Comparison of ENCODE assay signal across 8 mouse cellular contexts in the genomic region with DNA sequence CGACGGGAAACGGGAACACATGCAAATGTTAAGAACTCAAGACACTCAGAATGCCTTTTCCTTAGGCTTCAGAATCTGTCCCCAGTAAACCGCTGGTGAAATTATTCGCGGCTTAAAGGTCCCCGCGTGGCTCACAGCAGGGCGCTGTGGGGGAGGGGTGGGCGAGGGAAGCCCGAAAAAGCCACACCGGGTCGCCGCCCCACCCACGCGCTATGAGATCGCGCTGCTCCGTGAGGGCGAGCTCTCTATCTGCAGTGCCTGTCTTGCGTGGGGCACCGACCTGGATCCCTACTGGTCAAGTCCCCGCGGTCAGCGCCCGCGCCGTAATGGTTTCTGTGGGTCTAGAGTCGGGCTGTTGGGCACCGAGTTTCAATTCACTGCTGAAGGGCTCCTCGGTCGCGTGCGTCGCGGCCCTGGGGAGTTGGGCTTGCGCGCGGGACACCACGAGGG. TPM values are rescaled to one million over a fixed set of nuclear protein-coding genes. Genes with fewer than 3 reads are reported as not detected.
DNase-seq lines count a peak whose midpoint lies in the region; ATAC-seq and TF ChIP-seq lines count a peak whose summit lies in the region.

No protein-coding gene starts in this region.

- H3K9ac ChIP-seq in neural tube, embryonic 11.5 days (ENCODE audit: low read length), result peak overlapping the region; percentile 99
- peak overlapping the region; percentile 86 for H3K9ac ChIP-seq in hindbrain, embryonic 16.5 days (ENCODE audit: low read depth, low read length)
- peak overlapping the region; percentile 100 for H3K9ac ChIP-seq in midbrain, embryonic 14.5 days (replicated peaks; ENCODE audit: low read length)

- WGBS in neural tube, embryonic 11.5 days, result under 1% methylated on average over 34 of the region's 40 CpGs
- WGBS in hindbrain, embryonic 16.5 days, result under 1% methylated on average over 36 of the region's 40 CpGs
- under 1% methylated on average over 40 of the region's 40 CpGs for WGBS in midbrain, embryonic 14.5 days

- no peak for TF ChIP-seq CTCF in embryonic fibroblast, embryonic 13.5 days (IDR thresholded peaks at IDR 0.05; ENCODE audit: borderline replicate concordance, insufficient read depth, low read length)

- H3K36me3 ChIP-seq in neural tube, embryonic 11.5 days (ENCODE audit: control insufficient read depth, insufficient read depth, low read length), result peaks cover 2% of the 10 kb centered on the region; the same call in 1 of the 2 replicates
- H3K36me3 ChIP-seq in hindbrain, embryonic 16.5 days (ENCODE audit: control insufficient read depth, insufficient read depth, low read length), result no peaks in the 10 kb centered on the region
- H3K36me3 ChIP-seq in midbrain, embryonic 14.5 days (ENCODE audit: control insufficient read depth, insufficient read depth, low read length), result peaks cover 39% of the 10 kb centered on the region

- no peak for ATAC-seq in neural tube, embryonic 11.5 days (ENCODE audit: insufficient read depth, low FRiP score, low TSS enrichment)
- ATAC-seq in hindbrain, embryonic 16.5 days, result no peak
- ATAC-seq in midbrain, embryonic 14.5 days (ENCODE audit: low FRiP score, low TSS enrichment), result no peak

- TF ChIP-seq POLR2A in embryonic fibroblast, embryonic 13.5 days (IDR thresholded peaks at IDR 0.05; ENCODE audit: low read depth, low read length), result no peak

- H3K4me2 ChIP-seq in neural tube, embryonic 11.5 days (ENCODE audit: low read depth), result peak overlapping the region; percentile 46
- peak overlapping the region; percentile 66 for H3K4me2 ChIP-seq in hindbrain, embryonic 16.5 days (ENCODE audit: low read length)
- H3K4me2 ChIP-seq in midbrain, embryonic 14.5 days (ENCODE audit: low read length), result peak overlapping the region; percentile 95

- intact Hi-C loops in left cerebral cortex, postnatal 25 days (cut with DNase I), result loop anchor here (2.0 to 10.0 kb wide), 4 partner anchors 180 to 454 kb away; no protein-coding TSS in a partner anchor

- no peaks in the 10 kb centered on the region for H3K9me3 ChIP-seq in neural tube, embryonic 11.5 days (ENCODE audit: control insufficient read depth, low read length)
- H3K9me3 ChIP-seq in hindbrain, embryonic 16.5 days (ENCODE audit: control insufficient read depth, low read length), result no peaks in the 10 kb centered on the region
- H3K9me3 ChIP-seq in midbrain, embryonic 14.5 days (ENCODE audit: control insufficient read depth, low read length), result no peaks in the 10 kb centered on the region

- peak; percentile 67 for DNase-seq in neural tube, embryonic 11.5 days (ENCODE audit: low spot score)
- no peak for DNase-seq in neural tube, embryonic 10.5 days (ENCODE audit: extremely low spot score, low spot score)
- peak; percentile 47 to 63 for DNase-seq in left cerebral cortex, postnatal 25 days (ENCODE audit: low spot score in 2 of 2)
- DNase-seq in midbrain, embryonic 14.5 days, result peak; percentile 80
- peak; percentile 31 for DNase-seq in testis, postnatal 14 days (ENCODE audit: low spot score)
- no peak for DNase-seq in thymus, postnatal 4 days

- peaks cover 6% of the 10 kb centered on the region; the same call in 1 of the 2 replicates for H3K4me1 ChIP-seq in neural tube, embryonic 11.5 days (ENCODE audit: control insufficient read depth, insufficient read depth, low read length)
- H3K4me1 ChIP-seq in embryonic fibroblast, embryonic 13.5 days (ENCODE audit: control insufficient read depth, insufficient read depth, low read length), result no peaks in the 10 kb centered on the region
- H3K4me1 ChIP-seq in hindbrain, embryonic 16.5 days (ENCODE audit: control insufficient read depth, insufficient read depth, low read depth, low read length), result peaks cover 14% of the 10 kb centered on the region
- peaks cover 24% of the 10 kb centered on the region for H3K4me1 ChIP-seq in midbrain, embryonic 14.5 days (ENCODE audit: control insufficient read depth, insufficient read depth, low read length)

- H3K27ac ChIP-seq in neural tube, embryonic 11.5 days (ENCODE audit: low read depth, low read length), result peak overlapping the region; percentile 93
- no peak overlapping the region for H3K27ac ChIP-seq in embryonic fibroblast, embryonic 13.5 days (ENCODE audit: insufficient read depth, low read length)
- peak overlapping the region; percentile 94 for H3K27ac ChIP-seq in hindbrain, embryonic 16.5 days (ENCODE audit: low read depth, low read length)
- H3K27ac ChIP-seq in midbrain, embryonic 14.5 days (replicated peaks; ENCODE audit: low read depth, low read length), result peak overlapping the region; percentile 98

- H3K27me3 ChIP-seq in neural tube, embryonic 11.5 days (ENCODE audit: control insufficient read depth, insufficient read depth, low read length), result no peaks in the 10 kb centered on the region
- no peaks in the 10 kb centered on the region for H3K27me3 ChIP-seq in hindbrain, embryonic 16.5 days (replicated peaks; ENCODE audit: control insufficient read depth, insufficient read depth, low read length)
- H3K27me3 ChIP-seq in midbrain, embryonic 14.5 days (ENCODE audit: control insufficient read depth, insufficient read depth, low read length), result no peaks in the 10 kb centered on the region

- H3K4me3 ChIP-seq in neural tube, embryonic 11.5 days (ENCODE audit: low read depth, low read length), result peak overlapping the region; percentile 99
- H3K4me3 ChIP-seq in embryonic fibroblast, embryonic 13.5 days (ENCODE audit: insufficient read depth, low read length), result peak overlapping the region; percentile 83
- H3K4me3 ChIP-seq in hindbrain, embryonic 16.5 days (ENCODE audit: low read length), result peak overlapping the region; percentile 63
- H3K4me3 ChIP-seq in midbrain, embryonic 14.5 days (replicated peaks; ENCODE audit: low read depth, low read length), result peak overlapping the region; percentile 100

RNA-seq across cellular contexts. Expression of a gene that starts 3.6 kb away (rescaled TPM):
- 589 and 601 TPM in 2 replicates for polyA plus RNA-seq in neural tube, embryonic 11.5 days (2014; fragmentation: Nextera tagmentation; extraction: Ambion mirVana)
- 12.6 and 18.9 TPM in 2 replicates for polyA plus RNA-seq in embryonic fibroblast, embryonic 13.5 days (2011; ENCODE audit: insufficient read length, low read depth, missing spikeins)
- 179 and 238 TPM in 2 replicates for polyA plus RNA-seq in hindbrain, embryonic 16.5 days (2015; fragmentation: Nextera tagmentation; extraction: Ambion mirVana)
- 10 to 100 TPM; 17.3 to 17.4 TPM for total RNA-seq in left cerebral cortex, postnatal 25 days (2021)
- 615 and 827 TPM in 2 replicates for polyA plus RNA-seq in midbrain, embryonic 14.5 days (2014; fragmentation: Nextera tagmentation; extraction: Ambion mirVana)

Comparison
In these comparisons a context has a peak if more than half of its experiments do, and no peak if none do; other contexts are left out.
1. DNase-seq: peak in neural tube, embryonic 11.5 days (single experiment), left cerebral cortex, postnatal 25 days (2 of 2), midbrain, embryonic 14.5 days (single experiment) and testis, postnatal 14 days (single experiment); none in neural tube, embryonic 10.5 days (single experiment) and thymus, postnatal 4 days (single experiment).
2. Peak in every context shown above with its lines, with median percentiles within 50 percentile points of each other: H3K4me2 ChIP-seq, H3K4me3 ChIP-seq and H3K9ac ChIP-seq.